Comparison of ENCODE assay signal across 16 mouse cellular contexts in genomic region chr11:116259461-116259860, GRCm38 (mm10). TPM values are rescaled to one million over a fixed set of nuclear protein-coding genes. Genes with fewer than 3 reads are reported as not detected.
A peak's percentile ranks its signal among the peaks of the same experiment; 100 is the strongest.
DNase-seq lines count a peak whose midpoint lies in the region; ATAC-seq and TF ChIP-seq lines count a peak whose summit lies in the region.
"Had no signal": no experiment of that assay in that cellular context is flagged by ENCODE, and none has a peak within 500 bp of the region (broad histone marks: within the 10 kb centered on the region; RNA-seq: fewer than 3 reads in every experiment).

No protein-coding gene starts in this region.

- no peak overlapping the region for H3K4me3 ChIP-seq in kidney, postnatal 0 days (replicated peaks; ENCODE audit: low read depth, low read length)
- H3K4me3 ChIP-seq in midbrain, embryonic 15.5 days = no peak overlapping the region
- H3K4me3 ChIP-seq: embryonic facial prominence, embryonic 10.5 days; heart, embryonic 12.5 days; limb, embryonic 15.5 days; midbrain, embryonic 13.5 days had no signal

- no peak for ATAC-seq in kidney, postnatal 0 days (replicated peaks; ENCODE audit: low FRiP score, low read depth)
- ATAC-seq in megakaryocyte-erythroid progenitor cell, adult 5-6 weeks (replicated peaks; ENCODE audit: low FRiP score, low TSS enrichment, poor library complexity, severe bottlenecking) = peak; percentile 90
- ATAC-seq in midbrain, embryonic 15.5 days (replicated peaks) = no peak
- ATAC-seq: hindbrain, embryonic 16.5 days; midbrain, embryonic 13.5 days had no signal

- peak; percentile 66 for DNase-seq in kidney, postnatal 0 days (ENCODE audit: low spot score)
- no peak for DNase-seq in kidney, adult 9 months
- DNase-seq in induced T-regulatory cell, adult 2 months (ENCODE audit: low read depth) = peak; percentile 38
- no peak for DNase-seq in adipocyte (ENCODE audit: low spot score)
- DNase-seq in adrenal gland, adult (ENCODE audit: inconsistent age in 2 of 2, low spot score in 1 of 2) = no peak
- DNase-seq: cerebellum, adult 9-10 months; gastrocnemius, postnatal 36 days; right cerebral cortex, postnatal 4 days had no signal

- H3K27ac ChIP-seq in kidney, postnatal 0 days = 0 out of 2 replicates have a peak overlapping the region, but pooled peaks have one; percentile 43
- H3K27ac ChIP-seq in midbrain, embryonic 15.5 days = no peak overlapping the region
- H3K27ac ChIP-seq: embryonic facial prominence, embryonic 10.5 days; midbrain, embryonic 13.5 days had no signal

- H3K9ac ChIP-seq in kidney, postnatal 0 days (ENCODE audit: low read depth, low read length) = no peak overlapping the region
- H3K9ac ChIP-seq in midbrain, embryonic 15.5 days = no peak overlapping the region
- H3K9ac ChIP-seq: heart, embryonic 12.5 days; limb, embryonic 15.5 days; midbrain, embryonic 13.5 days had no signal

- H3K9me3 ChIP-seq in kidney, postnatal 0 days (replicated peaks; ENCODE audit: low read length) = no peaks in the 10 kb centered on the region
- H3K9me3 ChIP-seq in midbrain, embryonic 15.5 days = no peaks in the 10 kb centered on the region
- H3K9me3 ChIP-seq: embryonic facial prominence, embryonic 10.5 days; heart, embryonic 12.5 days; limb, embryonic 15.5 days; midbrain, embryonic 13.5 days had no signal

- peaks cover 6% of the 10 kb centered on the region; the same call in 1 of the 2 replicates for H3K4me1 ChIP-seq in kidney, postnatal 0 days (replicated peaks; ENCODE audit: insufficient read depth, low read length)
- no peaks in the 10 kb centered on the region for H3K4me1 ChIP-seq in midbrain, embryonic 15.5 days
- H3K4me1 ChIP-seq: embryonic facial prominence, embryonic 10.5 days; midbrain, embryonic 13.5 days had no signal

- H3K27me3 ChIP-seq in kidney, postnatal 0 days (ENCODE audit: insufficient read depth, low read length) = no peaks in the 10 kb centered on the region
- H3K27me3 ChIP-seq in midbrain, embryonic 15.5 days (replicated peaks) = no peaks in the 10 kb centered on the region
- H3K27me3 ChIP-seq: heart, embryonic 12.5 days; limb, embryonic 15.5 days; midbrain, embryonic 13.5 days had no signal

- WGBS in kidney, postnatal 0 days = 62% methylated on average over 8 of the region's 8 CpGs
- 94% methylated on average over 8 of the region's 8 CpGs for WGBS in midbrain, embryonic 15.5 days

- H3K4me2 ChIP-seq in kidney, postnatal 0 days (ENCODE audit: low read length) = no peak overlapping the region
- H3K4me2 ChIP-seq in midbrain, embryonic 15.5 days = no peak overlapping the region
- H3K4me2 ChIP-seq: heart, embryonic 12.5 days; limb, embryonic 15.5 days; midbrain, embryonic 13.5 days had no signal

- peaks cover 70% of the 10 kb centered on the region for H3K36me3 ChIP-seq in kidney, postnatal 0 days (ENCODE audit: insufficient read depth, low read length)
- peaks cover 63% of the 10 kb centered on the region for H3K36me3 ChIP-seq in midbrain, embryonic 15.5 days (replicated peaks)

- no peak for TF ChIP-seq CTCF in kidney, postnatal 0 days (IDR thresholded peaks at IDR 0.05; ENCODE audit: low read depth)

RNA-seq across cellular contexts. Expression of gene Srp68, which starts 14.6 kb away (rescaled TPM):
- 62.1 and 69.1 TPM in 2 replicates for polyA plus RNA-seq in kidney, postnatal 0 days (2015; fragmentation: Nextera tagmentation; extraction: Ambion mirVana)
- total RNA-seq in megakaryocyte-erythroid progenitor cell, adult 5-6 weeks (2014; fragmentation: Nextera tagmentation) = 68.2 and 80.6 TPM in 2 replicates
- 43.9 and 64.9 TPM in 2 replicates for total RNA-seq in megakaryocyte-erythroid progenitor cell, adult 5-6 weeks (2017)
- 62.4 and 63.5 TPM in 2 replicates for polyA plus RNA-seq in midbrain, embryonic 15.5 days (2015; fragmentation: Nextera tagmentation; extraction: Ambion mirVana)

RNA-seq across cellular contexts. Expression of gene Galr2, which starts 21.3 kb away (rescaled TPM):
- polyA plus RNA-seq in kidney, postnatal 0 days (2015; fragmentation: Nextera tagmentation; extraction: Ambion mirVana) = 0.13 and 0.18 TPM in 2 replicates
- not detected in 2 replicates for total RNA-seq in megakaryocyte-erythroid progenitor cell, adult 5-6 weeks (2014; fragmentation: Nextera tagmentation)
- not detected in 2 replicates for total RNA-seq in megakaryocyte-erythroid progenitor cell, adult 5-6 weeks (2017)
- 0.45 and 0.57 TPM in 2 replicates for polyA plus RNA-seq in midbrain, embryonic 15.5 days (2015; fragmentation: Nextera tagmentation; extraction: Ambion mirVana)
- polyA plus RNA-seq: frontal cortex, adult 2 months; heart, embryonic 12.5 days had no signal

RNA-seq across cellular contexts. Expression of gene Evpl, which starts 21.6 kb away (rescaled TPM):
- 3.9 and 4.1 TPM in 2 replicates for polyA plus RNA-seq in kidney, postnatal 0 days (2015; fragmentation: Nextera tagmentation; extraction: Ambion mirVana)
- 0.32 TPM in 1 of 2 replicates, not detected in the other for total RNA-seq in megakaryocyte-erythroid progenitor cell, adult 5-6 weeks (2014; fragmentation: Nextera tagmentation)
- total RNA-seq in megakaryocyte-erythroid progenitor cell, adult 5-6 weeks (2017) = 0.69 and 0.80 TPM in 2 replicates
- 0.84 and 0.96 TPM in 2 replicates for polyA plus RNA-seq in midbrain, embryonic 15.5 days (2015; fragmentation: Nextera tagmentation; extraction: Ambion mirVana)

RNA-seq across cellular contexts. Expression of gene Exoc7, which starts 47.6 kb away (rescaled TPM):
- polyA plus RNA-seq in kidney, postnatal 0 days (2015; fragmentation: Nextera tagmentation; extraction: Ambion mirVana) = 56.5 and 59.1 TPM in 2 replicates
- total RNA-seq in megakaryocyte-erythroid progenitor cell, adult 5-6 weeks (2014; fragmentation: Nextera tagmentation) = 52.5 and 57.0 TPM in 2 replicates
- 17.3 and 25.5 TPM in 2 replicates for total RNA-seq in megakaryocyte-erythroid progenitor cell, adult 5-6 weeks (2017)
- 109 and 110 TPM in 2 replicates for polyA plus RNA-seq in midbrain, embryonic 15.5 days (2015; fragmentation: Nextera tagmentation; extraction: Ambion mirVana)

Comparison
In these comparisons a context has a peak if more than half of its experiments do, and no peak if none do; other contexts are left out.
1. DNase-seq: peak in kidney, postnatal 0 days (single experiment) and induced T-regulatory cell, adult 2 months (single experiment); none in kidney, adult 9 months (single experiment), adipocyte (single experiment) and adrenal gland, adult (0 of 2).